Mouse (Mus musculus) hindbrain, embryonic 15.5 days (tissue): ENCODE data around the gene Samd4b. TPM values are rescaled to one million over a fixed set of nuclear protein-coding genes. Genes with fewer than 3 reads are reported as not detected.

Experiments
- ATAC-seq: fragments of 200-750 bp; cut with Nextera tagmentation; 2 replicates; pipeline ENCODE4 v1.8.0; 2017; ENCODE audit warnings: low read depth, moderate number of reproducible peaks, moderate TSS enrichment; ENCODE audit not compliant: low FRiP score
- H3K27ac ChIP-seq: fragments of 300-500 bp; sonication (generic); replicated peaks from 2 replicates; pipeline ENCODE4 v1.5.1; 2015; ENCODE audit warnings: mild to moderate bottlenecking, inconsistent platforms
- H3K27me3 ChIP-seq: fragments of 300-500 bp; sonication (generic); 2 replicates; pipeline ENCODE4 v1.6.1; 2015; ENCODE audit warnings: control low read depth, inconsistent platforms
- H3K36me3 ChIP-seq: fragments of 300-500 bp; sonication (generic); 2 replicates; pipeline ENCODE4 v1.6.1; 2015; ENCODE audit warnings: control low read depth, inconsistent platforms
- H3K4me1 ChIP-seq: fragments of 300-500 bp; sonication (generic); replicated peaks from 2 replicates; pipeline ENCODE4 v1.6.1; 2015; ENCODE audit warnings: control low read depth, inconsistent platforms
- H3K4me2 ChIP-seq: fragments of 300-500 bp; sonication (generic); 2 replicates; pipeline ENCODE4 v1.6.1; 2015; ENCODE audit warnings: moderate library complexity, mild to moderate bottlenecking, inconsistent platforms
- H3K4me3 ChIP-seq: fragments of 300-500 bp; sonication (generic); 2 replicates; pipeline ENCODE4 v1.5.1; 2015; ENCODE audit warnings: mild to moderate bottlenecking, inconsistent platforms
- H3K9ac ChIP-seq: fragments of 300-500 bp; sonication (generic); 2 replicates; pipeline ENCODE4 v1.6.1; 2015; ENCODE audit warnings: inconsistent platforms
- H3K9me3 ChIP-seq: fragments of 300-500 bp; sonication (generic); 2 replicates; pipeline ENCODE4 v1.6.1; 2016; ENCODE audit warnings: control low read depth, inconsistent platforms
- WGBS: fragments of 180-500 bp; shearing (Covaris S2); methylation state at CpG from one replicate; pipeline ENCODE4 v1.1.7; 2015; 5-methylcytosine and 5-hydroxymethylcytosine counted together
- microRNA-seq: library from miRNA; unstranded; fragments of <30 nt; microRNA quantifications from one replicate; pipeline ENCODE4, GENCODE M21; 2016
- polyA plus RNA-seq: library from polyadenylated mRNA; unstranded; fragments of >200 nt; fragmentation: Nextera tagmentation; extraction: Ambion mirVana; gene quantifications from 2 replicates; pipeline ENCODE4 v1.2.1, GENCODE M21; 2015

Samd4b gene
- polyA plus RNA-seq, 1 experiment from 2014 or later, result 28.1 TPM

DNA sequence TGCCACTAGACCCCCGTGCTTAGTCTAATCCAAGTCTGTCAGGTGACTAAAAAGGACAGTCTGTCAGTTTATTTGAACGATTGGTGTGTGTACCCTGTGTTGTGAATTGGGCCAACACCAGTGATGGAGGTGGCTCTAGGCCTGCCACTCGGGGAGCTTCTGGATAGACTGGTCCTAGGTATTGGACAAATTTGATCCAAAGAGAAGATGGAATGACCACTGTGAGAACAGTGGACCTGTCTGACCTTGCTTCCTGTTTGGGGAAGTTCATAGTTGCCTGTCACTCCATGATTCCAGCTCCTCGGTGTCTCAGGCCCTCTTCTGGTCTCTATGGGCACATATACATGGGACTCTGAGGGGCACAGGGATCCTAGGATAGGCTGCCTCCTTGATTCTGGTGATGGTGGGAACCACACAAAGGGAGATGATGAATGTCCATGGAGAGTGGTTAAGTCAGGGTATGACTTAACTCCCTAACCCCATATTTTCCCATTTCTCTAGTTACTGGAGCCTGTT, 246.2 kb downstream of the Samd4b start:
- no peak for ATAC-seq
- H3K36me3 ChIP-seq, result peaks cover 23% of the 10 kb centered on the region
- H3K9ac ChIP-seq, result peak overlapping the region; percentile 93
- no peaks in the 10 kb centered on the region for H3K9me3 ChIP-seq
- H3K4me3 ChIP-seq, result peak overlapping the region; percentile 87
- WGBS, result 47% methylated on average over 4 of the region's 4 CpGs
- peak overlapping the region; percentile 89 for H3K4me2 ChIP-seq
- no peaks in the 10 kb centered on the region for H3K27me3 ChIP-seq
- no peak overlapping the region for H3K27ac ChIP-seq
- H3K4me1 ChIP-seq, result peaks cover 21% of the 10 kb centered on the region

GRCm38 (mm10) chr7:28350155-28350883, 247.6 kb downstream of the Samd4b start, which contains the start of gene Rps16:
Gene Rps16 (plus strand): TSS chr7:28350652.
- peaks cover 21% of the 10 kb centered on the region for H3K4me1 ChIP-seq
- H3K4me2 ChIP-seq, result peak within 1 kb of the TSS; percentile 89
- peak within 1 kb of the TSS; percentile 87 for H3K4me3 ChIP-seq
- no peaks in the 10 kb centered on the region for H3K27me3 ChIP-seq
- H3K9me3 ChIP-seq, result no peaks in the 10 kb centered on the region
- H3K27ac ChIP-seq, result peak within 1 kb of the TSS; percentile 93
- under 1% methylated on average over 50 of the region's 50 CpGs for WGBS
- H3K9ac ChIP-seq, result peak within 1 kb of the TSS; percentile 93
- H3K36me3 ChIP-seq, result peaks cover 23% of the 10 kb centered on the region
- ATAC-seq, result peak; percentile 95

Small RNAs within 50 kb of the gene (microRNA-seq; reads per million reads assigned to microRNA genes)
- not detected for gene Mir7049

Other genes with a start within 250 kb of the Samd4b start
- 444 and 501 TPM in 2 replicates for gene Rps16, start 247.5 kb downstream of the Samd4b start, polyA plus RNA-seq
- 26.8 and 27.6 TPM in 2 replicates for gene Plekhg2, start 225.5 kb downstream of the Samd4b start, polyA plus RNA-seq
- 4.4 and 4.6 TPM in 2 replicates for gene Zfp36, start 217.9 kb downstream of the Samd4b start, polyA plus RNA-seq
- 46.1 and 46.6 TPM in 2 replicates for gene Med29, start 205.4 kb downstream of the Samd4b start, polyA plus RNA-seq
- gene Paf1, start 205.2 kb downstream of the Samd4b start, polyA plus RNA-seq, result 93.3 and 96.8 TPM in 2 replicates
- gene Gmfg, start 160.7 kb downstream of the Samd4b start, polyA plus RNA-seq, result 4.1 and 4.9 TPM in 2 replicates
- 20.3 and 25.5 TPM in 2 replicates for gene Lrfn1, start 146.2 kb downstream of the Samd4b start, polyA plus RNA-seq
- gene Ifnl2, start 87.7 kb downstream of the Samd4b start, polyA plus RNA-seq, result not detected in 2 replicates
- gene Ifnl3, start 75.3 kb downstream of the Samd4b start, polyA plus RNA-seq, result not detected in 2 replicates
- not detected in 2 replicates for gene Sycn, start 57.3 kb downstream of the Samd4b start, polyA plus RNA-seq
- gene Nccrp1, start 50.9 kb downstream of the Samd4b start, polyA plus RNA-seq, result 0.19 TPM in 1 of 2 replicates, not detected in the other
- 20.2 TPM in 2 replicates for gene Pak4, start within 50 bp of the Samd4b start, polyA plus RNA-seq
- 0.29 and 0.33 TPM in 2 replicates for gene Acp7, start 33.2 kb upstream of the Samd4b start, polyA plus RNA-seq
- gene Fbxo27, start 94.7 kb upstream of the Samd4b start, polyA plus RNA-seq, result 10.1 and 13.4 TPM in 2 replicates
- gene Fbxo17, start 118.7 kb upstream of the Samd4b start, polyA plus RNA-seq, result 4.1 and 5.2 TPM in 2 replicates
- gene Mrps12, start 143.7 kb upstream of the Samd4b start, polyA plus RNA-seq, result 113 TPM in 2 replicates
- gene Sars2, start 143.8 kb upstream of the Samd4b start, polyA plus RNA-seq, result 19.5 TPM in 2 replicates
- 0.54 and 0.71 TPM in 2 replicates for gene Ccer2, start 158.0 kb upstream of the Samd4b start, polyA plus RNA-seq
- gene Sirt2, start 168.6 kb upstream of the Samd4b start, polyA plus RNA-seq, result 112 and 125 TPM in 2 replicates
- 66.3 and 69.0 TPM in 2 replicates for gene Nfkbib, start 169.4 kb upstream of the Samd4b start, polyA plus RNA-seq
- gene Rinl, start 190.8 kb upstream of the Samd4b start, polyA plus RNA-seq, result 2.6 and 2.7 TPM in 2 replicates
- 162 and 180 TPM in 2 replicates for gene Hnrnpl, start 210.4 kb upstream of the Samd4b start, polyA plus RNA-seq
- 97.8 and 98.0 TPM in 2 replicates for gene Ech1, start 227.1 kb upstream of the Samd4b start, polyA plus RNA-seq
- 5.7 and 7.2 TPM in 2 replicates for gene Lgals4, start 235.7 kb upstream of the Samd4b start, polyA plus RNA-seq